Mouse (Mus musculus): ENCODE results near the gene Adamts13. TPM values are rescaled to one million over a fixed set of nuclear protein-coding genes. Genes with fewer than 3 reads are reported as not detected.

The Adamts13 gene
- polyA plus RNA-seq, 1 experiment from 2014 or later = not detected

GRCm38 (mm10) chr2:27039286-27039685, 66.1 kb downstream of the Adamts13 start:
- Histone ChIP-seq H3K27me3 (replicated peaks; ENCODE audit: control insufficient read depth, insufficient read depth, low read length) (no peaks in the 10 kb centered on the region), H3K9me3 (ENCODE audit: control insufficient read depth, low read length) (no peaks in the 10 kb centered on the region), H3K9ac (ENCODE audit: low read depth, low read length) (no peak overlapping the region), H3K36me3 (ENCODE audit: control insufficient read depth, insufficient read depth, low read length) (no peaks in the 10 kb centered on the region), H3K4me1 (ENCODE audit: control insufficient read depth, insufficient read depth, low read depth, low read length) (no peaks in the 10 kb centered on the region), H3K27ac (ENCODE audit: low read depth, low read length) (no peak overlapping the region), H3K4me3 (ENCODE audit: low read length) (no peak overlapping the region), H3K4me2 (ENCODE audit: low read length) (no peak overlapping the region)
- WGBS = 7% methylated on average over 1 of the region's 1 CpGs
- no peak for ATAC-seq

GRCm38 (mm10) chr2:27042131-27042844, 69.1 kb downstream of the Adamts13 start:
- Histone ChIP-seq H3K4me1 (ENCODE audit: control insufficient read depth, insufficient read depth, low read depth, low read length) (no peaks in the 10 kb centered on the region), H3K9ac (ENCODE audit: low read depth, low read length) (no peak overlapping the region), H3K9me3 (ENCODE audit: control insufficient read depth, low read length) (no peaks in the 10 kb centered on the region), H3K4me3 (ENCODE audit: low read length) (no peak overlapping the region), H3K27me3 (replicated peaks; ENCODE audit: control insufficient read depth, insufficient read depth, low read length) (no peaks in the 10 kb centered on the region), H3K4me2 (ENCODE audit: low read length) (no peak overlapping the region), H3K36me3 (ENCODE audit: control insufficient read depth, insufficient read depth, low read length) (no peaks in the 10 kb centered on the region), H3K27ac (ENCODE audit: low read depth, low read length) (no peak overlapping the region)
- WGBS = 65% methylated on average over 8 of the region's 8 CpGs
- no peak for ATAC-seq

GRCm38 (mm10) chr2:27043461-27043860, 70.2 kb downstream of the Adamts13 start:
- WGBS = 20% methylated on average over 3 of the region's 3 CpGs
- no peaks in the 10 kb centered on the region for H3K9me3 ChIP-seq (ENCODE audit: control insufficient read depth, low read length)

GRCm38 (mm10) chr2:27044166-27044565, 71.0 kb downstream of the Adamts13 start:
- no peaks in the 10 kb centered on the region for H3K36me3 ChIP-seq (ENCODE audit: control insufficient read depth, insufficient read depth, low read length)
- H3K27ac ChIP-seq (ENCODE audit: low read depth, low read length) = no peak overlapping the region
- H3K9ac ChIP-seq (ENCODE audit: low read depth, low read length) = no peak overlapping the region; the same call in 1 of the 2 replicates
- 77% methylated on average over 4 of the region's 4 CpGs for WGBS
- ATAC-seq = no peak
- H3K4me1 ChIP-seq (ENCODE audit: control insufficient read depth, insufficient read depth, low read depth, low read length) = no peaks in the 10 kb centered on the region
- no peaks in the 10 kb centered on the region for H3K9me3 ChIP-seq (ENCODE audit: control insufficient read depth, low read length)
- no peak overlapping the region for H3K4me2 ChIP-seq (ENCODE audit: low read length)
- H3K4me3 ChIP-seq (ENCODE audit: low read length) = no peak overlapping the region
- no peaks in the 10 kb centered on the region for H3K27me3 ChIP-seq (replicated peaks; ENCODE audit: control insufficient read depth, insufficient read depth, low read length)

More at GRCm38 (mm10) chr2:27043461-27043860, 70.2 kb downstream of the Adamts13 start:
- Histone ChIP-seq H3K27ac (ENCODE audit: low read depth, low read length) (no peak overlapping the region), H3K27me3 (replicated peaks; ENCODE audit: control insufficient read depth, insufficient read depth, low read length) (no peaks in the 10 kb centered on the region), H3K4me3 (ENCODE audit: low read length) (no peak overlapping the region), H3K36me3 (ENCODE audit: control insufficient read depth, insufficient read depth, low read length) (no peaks in the 10 kb centered on the region), H3K4me2 (ENCODE audit: low read length) (no peak overlapping the region), H3K9ac (ENCODE audit: low read depth, low read length) (no peak overlapping the region), H3K4me1 (ENCODE audit: control insufficient read depth, insufficient read depth, low read depth, low read length) (no peaks in the 10 kb centered on the region)
- peak; percentile 96 for ATAC-seq

- H3K27ac ChIP-seq (ENCODE audit: low read depth, low read length) = no peak overlapping the region
- no peak overlapping the region for H3K9ac ChIP-seq (ENCODE audit: low read depth, low read length)
- WGBS = 88% methylated on average over 3 of the region's 3 CpGs
- H3K4me3 ChIP-seq (ENCODE audit: low read length) = no peak overlapping the region
- no peak for ATAC-seq
- no peaks in the 10 kb centered on the region for H3K9me3 ChIP-seq (ENCODE audit: control insufficient read depth, low read length)
- H3K27me3 ChIP-seq (replicated peaks; ENCODE audit: control insufficient read depth, insufficient read depth, low read length) = no peaks in the 10 kb centered on the region
- no peaks in the 10 kb centered on the region for H3K4me1 ChIP-seq (ENCODE audit: control insufficient read depth, insufficient read depth, low read depth, low read length)
- H3K4me2 ChIP-seq (ENCODE audit: low read length) = no peak overlapping the region
- H3K36me3 ChIP-seq (ENCODE audit: control insufficient read depth, insufficient read depth, low read length) = no peaks in the 10 kb centered on the region
These were observed 71.4 kb downstream of the Adamts13 start for GRCm38 (mm10) chr2:27044641-27045040.

GRCm38 (mm10) chr2:27045979-27046770, 73.0 kb downstream of the Adamts13 start:
- no peak overlapping the region for H3K4me3 ChIP-seq (ENCODE audit: low read length)
- H3K9ac ChIP-seq (ENCODE audit: low read depth, low read length) = no peak overlapping the region
- 67% methylated on average over 8 of the region's 8 CpGs for WGBS
- H3K4me2 ChIP-seq (ENCODE audit: low read length) = no peak overlapping the region
- no peaks in the 10 kb centered on the region for H3K9me3 ChIP-seq (ENCODE audit: control insufficient read depth, low read length)
- H3K4me1 ChIP-seq (ENCODE audit: control insufficient read depth, insufficient read depth, low read depth, low read length) = no peaks in the 10 kb centered on the region
- peak; percentile 58; the same call in 1 of the 2 replicates for ATAC-seq
- H3K27ac ChIP-seq (ENCODE audit: low read depth, low read length) = no peak overlapping the region
- H3K27me3 ChIP-seq (replicated peaks; ENCODE audit: control insufficient read depth, insufficient read depth, low read length) = no peaks in the 10 kb centered on the region
- no peaks in the 10 kb centered on the region for H3K36me3 ChIP-seq (ENCODE audit: control insufficient read depth, insufficient read depth, low read length)

- no peak overlapping the region for H3K9ac ChIP-seq (ENCODE audit: low read depth, low read length)
- no peak overlapping the region for H3K4me3 ChIP-seq (ENCODE audit: low read length)
- H3K36me3 ChIP-seq (ENCODE audit: control insufficient read depth, insufficient read depth, low read length) = no peaks in the 10 kb centered on the region
- H3K4me1 ChIP-seq (ENCODE audit: control insufficient read depth, insufficient read depth, low read depth, low read length) = no peaks in the 10 kb centered on the region
- H3K27ac ChIP-seq (ENCODE audit: low read depth, low read length) = no peak overlapping the region
- no peak for ATAC-seq
- H3K27me3 ChIP-seq (replicated peaks; ENCODE audit: control insufficient read depth, insufficient read depth, low read length) = no peaks in the 10 kb centered on the region
- no peak overlapping the region for H3K4me2 ChIP-seq (ENCODE audit: low read length)
- 54% methylated on average over 6 of the region's 6 CpGs for WGBS
- no peaks in the 10 kb centered on the region for H3K9me3 ChIP-seq (ENCODE audit: control insufficient read depth, low read length)
These were observed 76.2 kb downstream of the Adamts13 start for GRCm38 (mm10) chr2:27049408-27049807.

- Histone ChIP-seq H3K4me3 (ENCODE audit: low read length) (no peak overlapping the region), H3K27ac (ENCODE audit: low read depth, low read length) (no peak overlapping the region), H3K27me3 (replicated peaks; ENCODE audit: control insufficient read depth, insufficient read depth, low read length) (no peaks in the 10 kb centered on the region), H3K4me1 (ENCODE audit: control insufficient read depth, insufficient read depth, low read depth, low read length) (no peaks in the 10 kb centered on the region), H3K9ac (ENCODE audit: low read depth, low read length) (no peak overlapping the region), H3K4me2 (ENCODE audit: low read length) (no peak overlapping the region), H3K9me3 (ENCODE audit: control insufficient read depth, low read length) (no peaks in the 10 kb centered on the region), H3K36me3 (ENCODE audit: control insufficient read depth, insufficient read depth, low read length) (no peaks in the 10 kb centered on the region)
- ATAC-seq = no peak
- 53% methylated on average over 4 of the region's 4 CpGs for WGBS
These were observed 85.0 kb downstream of the Adamts13 start for GRCm38 (mm10) chr2:27058251-27058650.

- Histone ChIP-seq H3K27me3 (replicated peaks; ENCODE audit: control insufficient read depth, insufficient read depth, low read length) (no peaks in the 10 kb centered on the region), H3K4me2 (ENCODE audit: low read length) (no peak overlapping the region)
These were observed 85.5 kb downstream of the Adamts13 start for GRCm38 (mm10) chr2:27058751-27059150.

More at GRCm38 (mm10) chr2:27058751-27059150, 85.5 kb downstream of the Adamts13 start:
- H3K4me1 ChIP-seq (ENCODE audit: control insufficient read depth, insufficient read depth, low read depth, low read length) = no peaks in the 10 kb centered on the region
- H3K9ac ChIP-seq (ENCODE audit: low read depth, low read length) = no peak overlapping the region
- no peak overlapping the region for H3K4me3 ChIP-seq (ENCODE audit: low read length)
- H3K27ac ChIP-seq (ENCODE audit: low read depth, low read length) = no peak overlapping the region
- WGBS = 41% methylated on average over 12 of the region's 12 CpGs
- ATAC-seq = no peak
- no peaks in the 10 kb centered on the region for H3K36me3 ChIP-seq (ENCODE audit: control insufficient read depth, insufficient read depth, low read length)
- H3K9me3 ChIP-seq (ENCODE audit: control insufficient read depth, low read length) = no peaks in the 10 kb centered on the region
